Mouse (Mus musculus) megakaryocyte-erythroid progenitor cell, adult 5-6 weeks (primary cell): ENCODE data around the gene Gm10282. TPM values are rescaled to one million over a fixed set of nuclear protein-coding genes. Genes with fewer than 3 reads are reported as not detected.

Experiments
- ATAC-seq: replicated peaks from 2 replicates; pipeline ENCODE4 v1.8.0; 2016; ENCODE audit warnings: mild to moderate bottlenecking, inconsistent platforms; ENCODE audit not compliant: severe bottlenecking, poor library complexity, low FRiP score, low TSS enrichment
- total RNA-seq, 2 experiments: library from RNA; stranded (forward) in 1 of 2; stranded (reverse) in 1 of 2; fragments of 200-1000, 215-1000 nt in 1 of 2; fragments of >200 nt in 1 of 2; fragmentation: Nextera tagmentation in 1 of 2; gene quantifications; 2 replicates each; pipeline ENCODE4 v1.2.3; 2014 to 2017

Gm10282 gene
- total RNA-seq, 2 experiments from 2014 or later = 7.4 to 12.5 TPM

- ATAC-seq = no peak
Observed at GRCm38 (mm10) chr8:72324708-72325107, 19.6 kb upstream of the Gm10282 start.

- no peak for ATAC-seq
Observed at GRCm38 (mm10) chr8:72324036-72324706, 19.1 kb upstream of the Gm10282 start.

- no peak for ATAC-seq
Observed at GRCm38 (mm10) chr8:72323131-72323725, 18.2 kb upstream of the Gm10282 start.

- no peak for ATAC-seq
Observed at GRCm38 (mm10) chr8:72322471-72322889, 17.4 kb upstream of the Gm10282 start.

GRCm38 (mm10) chr8:72321635-72322441 is 16.8 kb upstream of the Gm10282 start:
- ATAC-seq = no peak

GRCm38 (mm10) chr8:72320803-72321583 is 15.9 kb upstream of the Gm10282 start:
- no peak for ATAC-seq

- ATAC-seq = no peak
Observed at GRCm38 (mm10) chr8:72319921-72320802, 15.1 kb upstream of the Gm10282 start.

GRCm38 (mm10) chr8:72319397-72319796 is 14.3 kb upstream of the Gm10282 start:
- no peak; the same call in 1 of the 2 replicates for ATAC-seq

- ATAC-seq = peak; percentile 95
Observed at GRCm38 (mm10) chr8:72318801-72319322, 13.8 kb upstream of the Gm10282 start, which contains the start of gene Klf2. TSS of gene Klf2 (plus strand) at chr8:72319033.

- no peak for ATAC-seq
Observed at GRCm38 (mm10) chr8:72317741-72318301, 12.8 kb upstream of the Gm10282 start.

- no peak for ATAC-seq
Observed at GRCm38 (mm10) chr8:72316053-72316695, 11.1 kb upstream of the Gm10282 start.

- ATAC-seq = 0 out of 2 replicates have a peak, but pooled peaks have one; percentile 24
Observed at GRCm38 (mm10) chr8:72312926-72313518, 8.0 kb upstream of the Gm10282 start.

- ATAC-seq = peak; percentile 50
Observed at GRCm38 (mm10) chr8:72310849-72311506, 5.9 kb upstream of the Gm10282 start.

GRCm38 (mm10) chr8:72308276-72308675 is 3.2 kb upstream of the Gm10282 start:
- no peak for ATAC-seq

GRCm38 (mm10) chr8:72306913-72307312 is 1.9 kb upstream of the Gm10282 start:
- ATAC-seq = no peak

GRCm38 (mm10) chr8:72303633-72304032 is 1.4 kb downstream of the Gm10282 start:
- no peak for ATAC-seq
